Mouse (Mus musculus): ENCODE measurements at regions not wholly inside any gene's neighbourhood (a gene's known extent, or its start where the extent isn't known, plus 50 kb on each side); places are given as distances from the start of the nearest gene placed in this dataset.

DNA sequence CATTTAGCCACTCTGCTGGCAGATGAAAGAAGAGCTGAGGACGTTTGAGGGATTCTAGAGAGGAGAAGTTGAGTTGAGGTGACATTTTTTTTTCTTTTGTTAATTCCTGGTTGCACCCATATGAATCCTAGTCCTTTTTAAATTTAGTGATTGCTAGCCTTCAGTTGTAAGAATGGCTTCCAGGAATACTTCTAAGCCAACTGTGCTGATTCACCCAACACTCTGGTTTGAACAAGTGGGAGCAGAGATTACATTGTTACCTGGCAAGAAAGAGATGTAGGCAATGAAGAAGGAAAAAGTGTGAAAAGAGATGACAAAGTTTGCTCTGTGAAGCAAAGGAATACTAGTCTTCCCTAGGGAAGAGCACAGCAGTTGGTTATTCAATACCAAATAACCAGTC lies 261.1 kb upstream of the Kcnq5 start:
- in situ Hi-C loops (cut with MboI, MseI) = no loop called here

DNA sequence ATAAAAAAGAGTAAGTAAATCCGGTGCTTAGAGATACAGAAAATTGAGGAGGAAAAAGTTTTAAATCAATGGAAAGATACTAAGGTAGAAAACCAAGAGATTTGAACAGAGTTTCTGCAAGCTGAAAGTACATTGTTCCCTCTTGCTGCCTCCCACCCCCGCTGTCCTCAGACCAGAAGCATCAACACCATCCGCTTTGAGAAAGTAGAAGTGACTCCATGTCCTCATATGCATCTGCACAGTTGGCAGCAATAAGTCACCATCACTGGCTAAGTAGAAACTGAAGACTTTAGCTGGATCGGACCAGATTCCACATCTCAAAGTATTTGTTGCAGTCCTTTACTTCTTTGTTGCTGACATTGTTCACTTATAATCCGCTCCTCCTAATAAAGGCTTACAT lies 250.1 kb upstream of the Kcnq5 start:
- in situ Hi-C loops (cut with MboI, MseI) = no loop called here

DNA sequence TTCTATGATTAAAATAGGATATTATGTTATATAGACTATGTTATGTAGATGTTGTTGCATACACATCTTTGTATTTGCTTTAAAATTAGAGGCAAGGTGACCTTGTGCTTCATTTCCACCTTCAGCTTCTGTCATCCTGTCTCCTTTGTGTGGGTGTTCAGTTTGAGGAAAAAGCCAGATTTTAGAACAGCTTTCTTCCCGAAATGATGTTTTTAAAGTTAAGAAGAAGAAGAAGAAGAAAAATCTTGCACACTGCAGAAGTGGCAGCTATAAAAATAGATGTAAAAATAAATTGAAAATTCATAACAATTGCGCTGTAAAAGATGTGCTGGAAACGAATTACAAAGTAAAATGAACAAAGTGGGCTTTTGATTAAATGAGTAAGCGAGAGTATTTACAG lies 249.5 kb upstream of the Kcnq5 start:
- in situ Hi-C loops (cut with MboI, MseI) = no loop called here

DNA sequence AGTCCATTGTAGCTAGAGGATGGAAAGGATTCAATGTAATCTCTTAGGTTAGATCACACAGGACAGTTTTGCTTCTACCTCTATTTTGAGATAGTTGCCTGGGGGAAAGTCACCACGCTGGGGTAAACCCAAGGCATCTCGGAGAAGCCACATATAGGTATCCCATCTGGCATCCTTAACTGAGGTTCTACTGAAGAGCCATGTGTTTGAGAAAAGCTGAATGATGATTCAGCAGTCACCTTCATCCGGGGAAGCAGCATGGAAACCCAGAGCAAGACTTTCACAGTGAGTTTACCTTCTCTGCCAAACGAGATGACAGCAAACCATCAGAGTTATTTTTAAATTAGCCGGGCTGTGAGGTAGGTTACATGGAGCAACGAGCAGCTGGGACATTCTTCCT lies 248.9 kb upstream of the Kcnq5 start:
- in situ Hi-C loops (cut with MboI, MseI) = no loop called here

GRCm38 (mm10) chr1:22208287-22208686 lies 246.5 kb upstream of the Kcnq5 start:
- in situ Hi-C loops (cut with MboI, MseI) = loop anchor here (10.0 kb wide), 1 partner anchor 1757 kb away; no protein-coding TSS in a partner anchor

- in situ Hi-C loops (cut with MboI, MseI) = loop anchor here (10.0 kb wide), 1 partner anchor 1758 kb away; no protein-coding TSS in a partner anchor
Observed at GRCm38 (mm10) chr1:22206935-22207334, 245.2 kb upstream of the Kcnq5 start.

DNA sequence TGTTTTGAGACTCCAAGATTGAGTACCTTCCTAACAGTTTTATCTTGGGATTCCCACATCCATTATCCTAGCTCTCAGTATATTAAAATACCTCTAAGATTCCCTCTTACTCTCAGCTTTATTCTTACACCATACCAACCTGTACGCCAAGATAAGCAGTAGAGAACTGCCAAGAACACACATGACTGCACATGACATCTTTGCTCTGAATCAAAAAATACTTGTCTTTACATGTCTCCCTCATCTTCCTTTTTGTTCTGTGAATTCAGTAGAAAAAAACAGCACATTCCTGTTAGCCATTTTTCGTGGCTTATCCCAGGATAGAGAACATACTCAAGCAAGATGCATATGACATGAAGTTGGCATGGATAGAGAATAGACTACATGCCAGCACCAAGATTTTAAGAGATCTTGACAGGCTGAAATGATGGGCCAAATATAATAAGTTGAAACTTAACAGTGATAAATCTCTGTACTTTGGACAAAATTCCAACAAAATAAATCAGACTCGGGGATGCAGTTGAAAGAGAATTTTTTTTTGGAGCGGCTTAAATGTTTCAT lies 206.0 kb upstream of the Kcnq5 start:
- in situ Hi-C loops (cut with MboI, MseI) = no loop called here

DNA sequence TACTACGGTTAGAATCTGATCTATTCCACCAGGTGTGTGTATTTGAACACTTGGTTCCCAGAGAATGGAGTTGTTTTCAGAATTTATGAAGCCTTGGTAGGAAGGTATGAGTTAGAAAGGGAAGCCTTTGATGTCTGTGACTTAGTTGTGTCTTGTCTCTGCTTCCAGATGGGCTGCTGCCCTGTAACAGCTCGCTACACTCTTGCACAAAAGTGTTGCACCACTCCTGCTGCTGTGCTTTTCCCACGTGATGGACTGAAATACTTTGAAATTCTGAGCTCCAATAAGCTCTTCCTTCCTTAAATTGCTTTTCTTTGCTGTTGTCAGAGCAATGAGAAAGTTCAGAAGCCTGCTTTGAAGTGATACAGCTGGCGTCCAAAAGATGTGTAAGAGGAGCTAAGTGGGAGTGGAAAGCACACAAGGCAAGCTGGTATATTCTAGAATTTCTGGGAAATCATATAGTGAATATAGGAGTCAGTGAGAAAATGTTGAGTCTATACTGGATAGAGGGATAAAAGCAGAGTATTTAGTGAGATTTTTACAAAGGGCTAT lies 174.9 kb upstream of the Kcnq5 start:
- in situ Hi-C loops (cut with MboI, MseI) = no loop called here

GRCm38 (mm10) chr1:22118266-22118772 lies 156.6 kb upstream of the Kcnq5 start:
- in situ Hi-C loops (cut with MboI, MseI) = no loop called here

DNA sequence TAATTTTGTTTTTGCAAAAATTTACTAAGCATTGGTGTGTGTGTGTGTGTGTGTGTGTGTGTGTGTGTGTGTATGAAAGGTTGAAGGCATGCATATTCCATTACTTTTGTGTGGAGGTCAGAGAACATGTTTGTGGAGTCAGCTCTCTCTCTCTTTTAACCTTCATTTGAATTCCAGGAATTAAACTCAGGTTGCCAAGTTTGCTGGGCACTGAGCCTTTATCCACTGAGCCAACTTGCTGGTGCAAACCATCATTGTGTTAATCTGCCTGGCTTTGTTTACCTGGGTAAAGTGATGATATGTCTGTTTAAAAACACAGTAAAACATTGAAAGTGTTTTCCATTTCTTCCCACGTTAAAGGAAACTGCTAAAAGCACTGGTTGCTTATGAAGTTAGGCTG lies 154.7 kb upstream of the Kcnq5 start:
- in situ Hi-C loops (cut with MboI, MseI) = no loop called here

GRCm38 (mm10) chr1:22105496-22105895 lies 143.8 kb upstream of the Kcnq5 start:
- in situ Hi-C loops (cut with MboI, MseI) = no loop called here

- in situ Hi-C loops (cut with MboI, MseI) = no loop called here
Observed at GRCm38 (mm10) chr1:22071405-22072117, 109.8 kb upstream of the Kcnq5 start.

DNA sequence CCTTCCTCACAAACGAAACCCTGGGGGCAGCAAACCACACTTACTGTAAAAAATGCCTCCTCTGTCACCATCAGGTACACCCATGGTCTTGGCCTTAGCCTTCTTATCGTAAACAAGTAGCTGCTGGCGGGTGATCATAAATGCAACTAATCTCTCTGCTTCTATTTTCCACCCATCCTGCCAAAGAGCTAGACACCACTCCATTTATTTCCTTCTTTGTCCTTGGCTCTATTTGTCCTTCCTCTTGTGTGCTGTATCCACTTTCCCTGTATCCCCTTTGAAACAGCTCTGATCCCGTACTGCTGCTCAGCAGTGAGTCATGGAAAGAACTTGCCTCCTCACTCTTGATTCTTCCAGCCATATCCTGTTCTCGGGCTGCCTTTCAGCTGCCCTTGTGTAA lies 108.3 kb upstream of the Kcnq5 start:
- in situ Hi-C loops (cut with MboI, MseI) = no loop called here

Data from regulatory T cell (primary cell).